11 mouse cellular contexts compared by ENCODE assay signal in the genomic region with DNA sequence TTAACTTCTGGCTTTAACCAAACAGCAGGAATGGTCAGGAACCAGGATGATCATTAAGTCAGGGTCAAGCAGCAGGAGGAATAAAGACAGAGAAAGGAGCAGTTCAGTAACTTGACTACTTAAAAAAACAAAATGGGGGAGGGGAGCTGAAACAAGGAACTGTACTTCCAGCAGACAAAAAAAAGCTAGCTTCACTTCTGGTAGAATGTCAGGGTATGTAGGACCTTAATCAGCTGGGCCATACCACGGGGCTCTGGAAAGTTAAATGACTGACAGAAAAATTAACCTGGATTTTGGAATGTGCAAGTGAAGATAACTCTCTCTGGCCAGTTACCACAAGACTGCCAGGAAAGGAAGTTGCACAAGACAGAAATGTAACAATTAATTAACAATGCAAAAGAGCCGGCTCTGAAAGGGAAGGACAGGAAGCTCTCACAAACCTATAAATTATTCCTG. TPM values are rescaled to one million over a fixed set of nuclear protein-coding genes. Genes with fewer than 3 reads are reported as not detected.
DNase-seq lines count a peak whose midpoint lies in the region; ATAC-seq lines count a peak whose summit lies in the region.
"Had no signal": no experiment of that assay in that cellular context is flagged by ENCODE, and none has a peak within 500 bp of the region (broad histone marks: within the 10 kb centered on the region; RNA-seq: fewer than 3 reads in every experiment).

No protein-coding gene starts in this region.

- ATAC-seq in hematopoietic stem cell, adult 5-6 weeks (replicated peaks in 1 of 2; ENCODE audit: insufficient read depth in 1 of 2, low FRiP score in 2 of 2, low TSS enrichment in 1 of 2, low read depth in 1 of 2, poor library complexity in 2 of 2, severe bottlenecking in 2 of 2) = peak; percentile 54 to 57; a peak in 2 of 4 replicates

- DNase-seq in heart, adult 11 months = peak; percentile 88
- no peak for DNase-seq in heart, postnatal 36 days
- peak; percentile 4 for DNase-seq in 3134 (ENCODE audit: extremely low read depth, insufficient read length, low spot score)
- DNase-seq in ZHBTc4 (ENCODE audit: low read depth, low spot score) = peak; percentile 9
- DNase-seq in left cerebral cortex, adult 18-20 months (ENCODE audit: low spot score in 2 of 2) = no peak
- no peak for DNase-seq in gastrocnemius, postnatal 25 days
- DNase-seq in adipocyte (ENCODE audit: low spot score) = no peak
- DNase-seq: cerebellum, postnatal 10 days; heart, postnatal 4 days; midbrain, embryonic 14.5 days had no signal

- intact Hi-C loops in heart, postnatal 36 days (cut with DNase I) = loop anchor here (5.0 kb wide), 1 partner anchor 76 kb away; no protein-coding TSS in a partner anchor

RNA-seq across cellular contexts. Expression of a gene that starts 28.2 kb away (rescaled TPM):
- total RNA-seq in heart, postnatal 36 days (2021) = 10 to 100 TPM; 15.7 to 16.6 TPM
- total RNA-seq in hematopoietic stem cell, adult 5-6 weeks (2017) = 57.6 and 58.6 TPM in 2 replicates
- 100 to 1,000 TPM; 169 to 186 TPM for total RNA-seq in left cerebral cortex, adult 18-20 months (2021)
- 1 to 10 TPM; 8.3 to 9.0 TPM for total RNA-seq in gastrocnemius, postnatal 25 days (2021)

Comparison
In these comparisons a context has a peak if more than half of its experiments do, and no peak if none do; other contexts are left out.
1. DNase-seq: peak in heart, adult 11 months (single experiment), 3134 (single experiment) and ZHBTc4 (single experiment); none in heart, postnatal 36 days (0 of 2), left cerebral cortex, adult 18-20 months (0 of 2), gastrocnemius, postnatal 25 days (single experiment) and adipocyte (single experiment).